Mouse (Mus musculus): Measurements from ENCODE around the gene Ermard.

Gene Ermard

GRCm38 (mm10) chr17:15120569-15120968, 79.6 kb downstream of the Ermard start:
- DNase-seq (ENCODE audit: low spot score), result no peak

DNA sequence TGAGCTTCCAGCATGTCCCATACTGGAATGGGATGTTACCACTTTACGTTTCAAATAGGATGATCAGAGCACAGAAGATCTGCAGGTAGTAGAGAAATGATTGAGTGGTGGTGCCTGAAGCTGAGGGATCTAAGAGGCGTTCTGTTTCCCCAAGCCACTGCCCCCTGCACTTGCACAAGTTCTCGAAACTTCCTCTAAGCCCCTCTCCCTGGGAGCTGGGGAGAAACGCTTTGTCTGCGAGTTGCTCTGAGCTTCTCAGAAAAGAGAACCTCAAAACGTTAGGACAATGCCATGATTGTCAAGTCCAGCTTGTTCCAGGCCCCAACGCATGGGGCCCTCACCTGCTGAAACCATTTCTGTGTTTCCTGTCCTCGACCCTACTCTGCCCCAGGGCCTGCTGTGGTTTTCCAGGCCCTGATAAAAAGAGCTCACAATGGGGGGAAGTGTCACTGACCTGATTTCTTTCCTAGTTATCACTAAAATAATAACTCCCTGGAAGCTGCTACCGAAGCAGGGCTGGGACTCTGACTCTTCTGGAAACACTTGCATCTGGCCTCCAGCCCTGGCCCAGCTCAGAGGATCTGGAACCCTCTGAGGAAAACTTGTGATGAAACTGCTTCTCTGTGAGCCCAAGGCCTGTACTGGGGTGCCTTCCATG, 88.8 kb downstream of the Ermard start:
- DNase-seq (ENCODE audit: low spot score), result no peak

DNA sequence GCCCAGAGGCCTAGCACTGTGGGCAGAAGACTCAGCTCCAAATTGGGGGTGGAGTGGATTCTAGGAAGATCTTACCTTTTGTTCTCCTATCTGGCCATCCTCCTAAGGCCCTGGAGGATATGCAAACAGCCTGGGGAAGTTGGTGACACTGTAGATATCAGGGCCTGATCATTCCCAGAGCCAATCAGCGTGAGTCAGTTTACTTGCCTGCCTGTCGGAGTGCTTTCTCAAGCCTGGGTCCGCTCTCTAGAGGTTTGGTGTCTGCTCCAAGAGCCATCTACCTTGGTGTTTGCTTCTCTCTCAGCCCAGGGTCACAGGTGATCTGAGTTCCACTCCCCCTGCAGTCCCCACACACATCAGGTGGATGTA, 89.3 kb downstream of the Ermard start:
- DNase-seq (ENCODE audit: low spot score), result no peak

GRCm38 (mm10) chr17:15134905-15135669, 94.1 kb downstream of the Ermard start:
- no peak for DNase-seq (ENCODE audit: low spot score)

- no peak for DNase-seq (ENCODE audit: low spot score)
These were observed 96.4 kb downstream of the Ermard start for GRCm38 (mm10) chr17:15137443-15137842.

Measured in left cerebral cortex, adult 11 months (tissue).